Mouse (Mus musculus) embryonic stem cell, embryonic (primary cell): ENCODE measurements around the gene Iffo1.

Experiments
- CTCF ChIA-PET, 4 experiments: fragments of 300-600 bp in 2 of 4; fragments of 350-600 bp in 2 of 4; sonication (Branson Sonifier 250); formaldehyde crosslinking; loops; one replicate each; lab custom pipeline; 2022; ENCODE audit warnings: inconsistent platforms in 2 of 4; lab: Charles Lee
- POLR2A ChIA-PET, 4 experiments: fragments of 300-600 bp in 2 of 4; fragments of 350-600 bp in 2 of 4; sonication (Branson Sonifier 250); formaldehyde crosslinking; loops; one replicate each; lab custom pipeline; 2022; ENCODE audit warnings: antibody characterized with exemption in 4 of 4, inconsistent platforms in 1 of 4; lab: Charles Lee

Gene Iffo1

GRCm38 (mm10) chr6:125161971-125162370, 16.9 kb downstream of the Iffo1 start:
- CTCF ChIA-PET = interaction anchor here (0.6 to 2.0 kb wide), 23 partner anchors 9 to 322 kb away, joined by 3 to 15 read pairs (median 4); partner anchors contain the start of genes Mrpl51 (in 3 of the 4), Ncapd2 (in 3 of the 4) and Gnb3 (in 1 of the 4)
- POLR2A ChIA-PET = interaction anchor here (0.5 to 21.4 kb wide), 108 partner anchors 4 to 477 kb away, joined by 3 to 499 read pairs (median 5); partner anchors contain the start of genes Mrpl51 (in 4 of the 4), Ncapd2 (in 4 of the 4), Iffo1 (in 3 of the 4) and Vamp1 (in 3 of the 4)

- CTCF ChIA-PET = interaction anchor here (0.6 to 2.0 kb wide), 19 partner anchors 8 to 132 kb away, joined by 3 to 15 read pairs (median 4); partner anchors contain the start of genes Mrpl51 (in 3 of the 4) and Ncapd2 (in 3 of the 4)
- POLR2A ChIA-PET = interaction anchor here (0.6 to 21.4 kb wide), 101 partner anchors 3 to 478 kb away, joined by 3 to 499 read pairs (median 6); partner anchors contain the start of genes Mrpl51 (in 4 of the 4), Ncapd2 (in 4 of the 4), Iffo1 (in 3 of the 4) and Cdca3 (in 2 of the 4)
Measured at GRCm38 (mm10) chr6:125162615-125163305, 17.7 kb downstream of the Iffo1 start.

- POLR2A ChIA-PET = interaction anchor here (0.7 to 21.4 kb wide), 72 partner anchors 2 to 463 kb away, joined by 3 to 499 read pairs (median 6); partner anchors contain the start of genes Mrpl51 (in 4 of the 4), Ncapd2 (in 4 of the 4), Iffo1 (in 3 of the 4) and Vamp1 (in 3 of the 4)
Measured at GRCm38 (mm10) chr6:125163801-125164657, 19.0 kb downstream of the Iffo1 start.

GRCm38 (mm10) chr6:125164672-125165327, 19.8 kb downstream of the Iffo1 start:
- CTCF ChIA-PET = interaction anchor here in 3 of 4 experiments (0.6 to 1.7 kb wide), 8 partner anchors 11 to 107 kb away, joined by 3 to 5 read pairs (median 4); no protein-coding TSS in a partner anchor

More at GRCm38 (mm10) chr6:125163801-125164657, 19.0 kb downstream of the Iffo1 start:
- CTCF ChIA-PET = interaction anchor here in 2 of 4 experiments (0.6 to 1.5 kb wide), 4 partner anchors 12 to 134 kb away, joined by 3 to 5 read pairs (median 4); no protein-coding TSS in a partner anchor

GRCm38 (mm10) chr6:125165328-125165891, 20.4 kb downstream of the Iffo1 start:
- ChIA-PET CTCF (interaction anchor here (0.5 to 1.9 kb wide), 12 partner anchors 10 to 357 kb away, joined by 3 to 5 read pairs (median 4); no protein-coding TSS in a partner anchor), POLR2A (interaction anchor here (0.5 to 21.4 kb wide), 243 partner anchors 8 to 1921 kb away, joined by 3 to 499 read pairs (median 4); partner anchors contain the start of genes Cdca3 (in 4 of the 4), Mrpl51 (in 4 of the 4), Ncapd2 (in 4 of the 4) and Usp5 (in 4 of the 4))

More at GRCm38 (mm10) chr6:125164672-125165327, 19.8 kb downstream of the Iffo1 start:
- POLR2A ChIA-PET = interaction anchor here (0.6 to 21.4 kb wide), 134 partner anchors 8 to 1922 kb away, joined by 3 to 499 read pairs (median 5); partner anchors contain the start of genes Mrpl51 (in 4 of the 4), Ncapd2 (in 4 of the 4), Grcc10 (in 3 of the 4) and Iffo1 (in 3 of the 4)

GRCm38 (mm10) chr6:125166051-125166751, 21.2 kb downstream of the Iffo1 start, which contains the start of gene Gapdh:
Gene Gapdh (minus strand): TSS chr6:125166467.
- ChIA-PET POLR2A (interaction anchor here (0.5 to 21.4 kb wide), 248 partner anchors 9 to 1825 kb away, joined by 3 to 499 read pairs (median 4); partner anchors contain the start of genes Cdca3 (in 4 of the 4), Mrpl51 (in 4 of the 4), Ncapd2 (in 4 of the 4) and Usp5 (in 4 of the 4)), CTCF (interaction anchor here (0.5 to 1.9 kb wide), 12 partner anchors 8 to 358 kb away, joined by 3 to 5 read pairs (median 4); no protein-coding TSS in a partner anchor)

GRCm38 (mm10) chr6:125166861-125167650, 22.0 kb downstream of the Iffo1 start:
- POLR2A ChIA-PET = interaction anchor here (0.5 to 21.4 kb wide), 38 partner anchors 8 to 426 kb away, joined by 3 to 499 read pairs (median 20); partner anchors contain the start of genes Mrpl51 (in 3 of the 4), Ncapd2 (in 3 of the 4), Cdca3 (in 2 of the 4) and Grcc10 (in 2 of the 4)
- CTCF ChIA-PET = interaction anchor here in 2 of 4 experiments (0.6 to 1.9 kb wide), 4 partner anchors 8 to 104 kb away, joined by 4 to 5 read pairs (median 4); no protein-coding TSS in a partner anchor

- ChIA-PET CTCF (interaction anchor here in 1 of 4 experiments (0.6 kb wide), 1 partner anchor 38 kb away, joined by 6 read pairs; no protein-coding TSS in a partner anchor), POLR2A (interaction anchor here in 3 of 4 experiments (0.6 to 21.4 kb wide), 17 partner anchors 7 to 427 kb away, joined by 3 to 499 read pairs (median 7); partner anchors contain the start of genes Mrpl51 (in 3 of the 3), Ncapd2 (in 3 of the 3), Nop2 (in 2 of the 3) and Grcc10 (in 1 of the 3))
Measured at GRCm38 (mm10) chr6:125168086-125168485, 23.0 kb downstream of the Iffo1 start.

GRCm38 (mm10) chr6:125170194-125170593, 25.2 kb downstream of the Iffo1 start:
- CTCF ChIA-PET = interaction anchor here in 3 of 4 experiments (0.6 to 2.3 kb wide), 7 partner anchors 8 to 509 kb away, joined by 3 to 15 read pairs (median 4); no protein-coding TSS in a partner anchor
- POLR2A ChIA-PET = interaction anchor here (0.6 to 21.4 kb wide), 44 partner anchors 9 to 515 kb away, joined by 3 to 499 read pairs (median 6); partner anchors contain the start of genes Mrpl51 (in 3 of the 4), Ncapd2 (in 3 of the 4), Mlf2 (in 2 of the 4) and Nop2 (in 2 of the 4)

- CTCF ChIA-PET = no interaction called here
- POLR2A ChIA-PET = interaction anchor here in 3 of 4 experiments (0.7 to 18.5 kb wide), 15 partner anchors 8 to 431 kb away, joined by 3 to 495 read pairs (median 12); partner anchors contain the start of genes Gapdh (in 2 of the 3), Mrpl51 (in 2 of the 3), Ncapd2 (in 2 of the 3) and Grcc10 (in 1 of the 3)
Measured at GRCm38 (mm10) chr6:125172474-125172873, 27.4 kb downstream of the Iffo1 start.

GRCm38 (mm10) chr6:125173256-125173655, 28.2 kb downstream of the Iffo1 start:
- POLR2A ChIA-PET = interaction anchor here (0.7 to 18.5 kb wide), 22 partner anchors 8 to 432 kb away, joined by 3 to 495 read pairs (median 6); partner anchors contain the start of genes Mrpl51 (in 3 of the 4), Ncapd2 (in 3 of the 4), Gapdh (in 2 of the 4) and Grcc10 (in 1 of the 4)
- CTCF ChIA-PET = interaction anchor here in 2 of 4 experiments (0.6 to 1.0 kb wide), 2 partner anchors 9 to 11 kb away, joined by 3 read pairs; no protein-coding TSS in a partner anchor

GRCm38 (mm10) chr6:125175469-125175868, 30.4 kb downstream of the Iffo1 start:
- CTCF ChIA-PET = interaction anchor here (0.5 to 1.4 kb wide), 9 partner anchors 10 to 473 kb away, joined by 3 to 9 read pairs (median 4); partner anchors contain the start of gene Usp5 (in 1 of the 4)
- POLR2A ChIA-PET = interaction anchor here (0.6 to 18.5 kb wide), 52 partner anchors 8 to 512 kb away, joined by 3 to 495 read pairs (median 4); partner anchors contain the start of genes Gapdh (in 3 of the 4), Mrpl51 (in 3 of the 4), Ncapd2 (in 3 of the 4) and Grcc10 (in 2 of the 4)

GRCm38 (mm10) chr6:125179601-125180000, 34.6 kb downstream of the Iffo1 start:
- ChIA-PET POLR2A (interaction anchor here in 3 of 4 experiments (0.6 to 18.5 kb wide), 22 partner anchors 9 to 435 kb away, joined by 3 to 495 read pairs (median 6); partner anchors contain the start of genes Mrpl51 (in 2 of the 3), Ncapd2 (in 2 of the 3) and Gapdh (in 1 of the 3)), CTCF (no interaction called here)
